ENCODE assay signal across 10 mouse cellular contexts in the genomic region with DNA sequence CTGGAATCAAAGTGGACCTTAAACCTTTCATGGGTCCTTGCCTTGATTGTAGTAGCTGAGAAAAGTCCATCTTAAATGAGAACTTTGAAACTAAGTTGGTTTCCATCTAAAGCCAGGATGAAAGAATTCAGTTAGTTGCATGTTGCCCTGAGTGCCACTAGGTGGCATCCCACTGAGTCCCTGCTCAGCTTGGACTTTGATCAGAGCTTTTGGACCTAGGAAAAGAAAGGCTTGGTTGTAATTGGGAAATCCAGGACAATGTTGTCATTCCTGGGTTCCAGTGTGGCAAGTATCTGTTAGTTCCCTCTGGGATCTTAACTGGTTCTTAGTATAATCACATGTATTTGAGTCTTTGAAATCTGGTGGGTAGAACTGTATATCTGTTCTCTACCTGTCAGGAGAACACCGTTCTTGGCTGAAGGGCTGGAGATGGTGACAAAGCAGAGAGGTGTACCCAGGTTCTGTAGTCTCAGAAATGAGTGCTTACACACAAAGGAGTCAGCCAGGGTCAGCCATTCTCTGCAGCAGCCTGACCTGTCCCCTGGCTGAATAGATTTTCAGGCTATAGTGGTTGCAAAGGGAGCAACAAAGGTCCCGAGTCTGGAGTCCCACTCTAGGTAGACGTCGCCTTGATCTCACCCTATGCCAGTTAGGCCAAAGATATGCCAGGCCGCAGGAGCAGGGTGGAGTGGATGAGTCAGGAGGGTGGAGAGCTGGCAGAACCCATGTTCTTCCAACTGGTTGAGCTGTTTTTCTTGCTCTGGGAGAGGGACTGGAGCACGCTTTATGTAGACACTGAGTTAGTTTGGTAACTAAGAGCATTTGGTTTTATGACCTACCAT. TPM values are rescaled to one million over a fixed set of nuclear protein-coding genes. Genes with fewer than 3 reads are reported as not detected.
DNase-seq lines count a peak whose midpoint lies in the region; ATAC-seq and TF ChIP-seq lines count a peak whose summit lies in the region.
"Had no signal": no experiment of that assay in that cellular context is flagged by ENCODE, and none has a peak within 500 bp of the region (broad histone marks: within the 10 kb centered on the region; RNA-seq: fewer than 3 reads in every experiment).

No protein-coding gene starts in this region.

- no peaks in the 10 kb centered on the region for H3K9me3 ChIP-seq in forebrain, embryonic 15.5 days
- no peaks in the 10 kb centered on the region for H3K9me3 ChIP-seq in neural tube, embryonic 15.5 days (replicated peaks)
- H3K9me3 ChIP-seq: heart, embryonic 13.5 days had no signal

- intact Hi-C loops in heart, adult 2 months (cut with DNase I), result loop anchor here (2.0 kb wide), 1 partner anchor 35 kb away; no protein-coding TSS in a partner anchor

- TF ChIP-seq EP300 in heart, adult 2 months (IDR thresholded peaks at IDR 0.05; ENCODE audit: insufficient read depth, low read depth, low read length), result no peak

- no peak overlapping the region for H3K9ac ChIP-seq in heart, adult 2 months (ENCODE audit: low read depth, low read length)
- H3K9ac ChIP-seq in forebrain, embryonic 15.5 days (replicated peaks), result no peak overlapping the region
- H3K9ac ChIP-seq in neural tube, embryonic 15.5 days (replicated peaks), result no peak overlapping the region
- H3K9ac ChIP-seq: heart, embryonic 13.5 days had no signal

- no peak overlapping the region for H3K27ac ChIP-seq in spleen, adult 2 months (ENCODE audit: insufficient read depth, low read length)
- peak overlapping the region; percentile 8; the same call in 1 of the 2 replicates for H3K27ac ChIP-seq in heart, adult 2 months
- no peak overlapping the region for H3K27ac ChIP-seq in forebrain, embryonic 15.5 days (replicated peaks)
- H3K27ac ChIP-seq in neural tube, embryonic 15.5 days (replicated peaks), result no peak overlapping the region
- H3K27ac ChIP-seq: heart, embryonic 13.5 days had no signal

- WGBS in spleen, adult 2 months, result 90% methylated on average over 6 of the region's 6 CpGs
- 87% methylated on average over 6 of the region's 6 CpGs for WGBS in heart, adult 2 months
- WGBS in lung, adult 2 months, result 76% methylated on average over 6 of the region's 6 CpGs
- WGBS in forebrain, embryonic 15.5 days, result 95% methylated on average over 6 of the region's 6 CpGs
- 91% methylated on average over 6 of the region's 6 CpGs for WGBS in neural tube, embryonic 15.5 days

- peak; percentile 18 for DNase-seq in adrenal gland, postnatal 10 days
- no peak for DNase-seq in adrenal gland, postnatal 4 days (ENCODE audit: low spot score in 2 of 2)
- no peak for DNase-seq in spleen, adult 2 months (ENCODE audit: low read depth in 1 of 2, low spot score in 2 of 2)
- DNase-seq in spleen, adult 18-20 months, result no peak
- DNase-seq in heart, adult 2 months, result peak in 1 of 2 experiments; percentile 28
- DNase-seq in lung, adult 2 months, result no peak

- H3K4me1 ChIP-seq in spleen, adult 2 months (ENCODE audit: control insufficient read depth, insufficient read depth, insufficient read length), result no peaks in the 10 kb centered on the region
- no peaks in the 10 kb centered on the region; the same call in 1 of the 2 replicates for H3K4me1 ChIP-seq in heart, adult 2 months (ENCODE audit: control insufficient read depth, insufficient read depth, low read length)
- peaks cover 4% of the 10 kb centered on the region for H3K4me1 ChIP-seq in lung, adult 2 months (ENCODE audit: control insufficient read depth, insufficient read depth, low read length)
- H3K4me1 ChIP-seq in forebrain, embryonic 15.5 days, result no peaks in the 10 kb centered on the region
- H3K4me1 ChIP-seq in neural tube, embryonic 15.5 days, result no peaks in the 10 kb centered on the region
- H3K4me1 ChIP-seq: heart, embryonic 13.5 days had no signal

- no peak overlapping the region for H3K4me2 ChIP-seq in forebrain, embryonic 15.5 days (replicated peaks)
- H3K4me2 ChIP-seq in neural tube, embryonic 15.5 days, result no peak overlapping the region
- H3K4me2 ChIP-seq: heart, embryonic 13.5 days had no signal

- no peak overlapping the region for H3K4me3 ChIP-seq in spleen, adult 2 months (ENCODE audit: extremely low read depth, insufficient read depth, insufficient read length)
- no peak overlapping the region for H3K4me3 ChIP-seq in heart, adult 2 months
- no peak overlapping the region for H3K4me3 ChIP-seq in lung, adult 2 months (replicated peaks; ENCODE audit: extremely low read depth, low read depth, low read length)
- H3K4me3 ChIP-seq in forebrain, embryonic 15.5 days, result no peak overlapping the region
- H3K4me3 ChIP-seq in neural tube, embryonic 15.5 days (replicated peaks), result no peak overlapping the region
- H3K4me3 ChIP-seq: heart, embryonic 13.5 days had no signal

- H3K27me3 ChIP-seq in spleen, adult 2 months (ENCODE audit: control insufficient read depth, insufficient read depth, low read length), result no peaks in the 10 kb centered on the region
- H3K27me3 ChIP-seq in heart, adult 2 months (ENCODE audit: control insufficient read depth, insufficient read depth, low read length), result no peaks in the 10 kb centered on the region
- H3K27me3 ChIP-seq in forebrain, embryonic 15.5 days, result no peaks in the 10 kb centered on the region
- no peaks in the 10 kb centered on the region for H3K27me3 ChIP-seq in neural tube, embryonic 15.5 days (replicated peaks)
- H3K27me3 ChIP-seq: heart, embryonic 13.5 days had no signal

- H3K79me2 ChIP-seq in heart, adult 2 months (replicated peaks; ENCODE audit: control insufficient read depth, insufficient read depth, low read length), result no peaks in the 10 kb centered on the region

- TF ChIP-seq POLR2A in spleen, adult 2 months (IDR thresholded peaks at IDR 0.05; ENCODE audit: low read depth, low read length), result no peak
- no peak for TF ChIP-seq POLR2A in heart, adult 2 months (IDR thresholded peaks at IDR 0.05; ENCODE audit: insufficient read depth, low read depth, low read length)
- no peak for TF ChIP-seq POLR2A in lung, adult 2 months (IDR thresholded peaks at IDR 0.05; ENCODE audit: borderline replicate concordance, extremely low read depth, low read depth, low read length)

- TF ChIP-seq CTCF in spleen, adult 2 months (IDR thresholded peaks at IDR 0.05; ENCODE audit: extremely low read depth, insufficient read depth, insufficient read length, insufficient replicate concordance), result peak; percentile 59; the same call in 1 of the 2 replicates
- TF ChIP-seq CTCF in heart, adult 2 months (IDR thresholded peaks at IDR 0.05), result peak; percentile 91
- peak; percentile 82 for TF ChIP-seq CTCF in lung, adult 2 months (IDR thresholded peaks at IDR 0.05; ENCODE audit: insufficient read depth, low read length)

- H3K36me3 ChIP-seq in spleen, adult 2 months (ENCODE audit: control insufficient read depth, insufficient read depth, low read length), result peaks cover 13% of the 10 kb centered on the region
- no peaks in the 10 kb centered on the region; the same call in 1 of the 2 replicates for H3K36me3 ChIP-seq in heart, adult 2 months (ENCODE audit: control insufficient read depth, insufficient read depth, low read length)
- peaks cover 59% of the 10 kb centered on the region for H3K36me3 ChIP-seq in forebrain, embryonic 15.5 days
- H3K36me3 ChIP-seq in neural tube, embryonic 15.5 days, result peaks cover 64% of the 10 kb centered on the region

- no peak for ATAC-seq in forebrain, embryonic 15.5 days (replicated peaks)
- ATAC-seq in neural tube, embryonic 15.5 days (ENCODE audit: low FRiP score), result no peak

RNA-seq across cellular contexts. Expression of gene Exosc7, which starts 10.8 kb away (rescaled TPM):
- 10 to 100 TPM; 40.7 to 44.3 TPM for total RNA-seq in adrenal gland, postnatal 10 days (2021)
- 10 to 100 TPM; 55.3 to 60.2 TPM for total RNA-seq in adrenal gland, postnatal 4 days (2021)
- 15.2 and 17.3 TPM in 2 replicates for polyA plus RNA-seq in spleen, adult 2 months (2012; rRNA removed)
- total RNA-seq in heart, adult 2 months (2021), result 10 to 100 TPM; 26.7 to 27.9 TPM
- 19.8 and 34.5 TPM in 2 replicates for polyA plus RNA-seq in heart, adult 2 months (2012; rRNA removed)
- polyA plus RNA-seq in lung, adult 2 months (2012; rRNA removed), result 57.4 and 80.6 TPM in 2 replicates
- polyA plus RNA-seq in forebrain, embryonic 15.5 days (2015; fragmentation: Nextera tagmentation; extraction: Ambion mirVana), result 92.6 and 98.2 TPM in 2 replicates
- polyA plus RNA-seq in neural tube, embryonic 15.5 days (2015; fragmentation: Nextera tagmentation; extraction: Ambion mirVana), result 77.1 and 94.0 TPM in 2 replicates

RNA-seq across cellular contexts. Expression of gene Zdhhc3, which starts 10.8 kb away (rescaled TPM):
- 10 to 100 TPM; 54.8 to 61.9 TPM for total RNA-seq in adrenal gland, postnatal 10 days (2021)
- total RNA-seq in adrenal gland, postnatal 4 days (2021), result 10 to 100 TPM; 77.9 to 81.1 TPM
- polyA plus RNA-seq in spleen, adult 2 months (2012; rRNA removed), result 72.9 and 148 TPM in 2 replicates
- 10 to 100 TPM; 36.7 to 42.8 TPM for total RNA-seq in heart, adult 2 months (2021)
- 57.8 and 66.2 TPM in 2 replicates for polyA plus RNA-seq in heart, adult 2 months (2012; rRNA removed)
- 253 and 404 TPM in 2 replicates for polyA plus RNA-seq in lung, adult 2 months (2012; rRNA removed)
- 80.8 and 81.0 TPM in 2 replicates for polyA plus RNA-seq in forebrain, embryonic 15.5 days (2015; fragmentation: Nextera tagmentation; extraction: Ambion mirVana)
- 81.3 and 84.7 TPM in 2 replicates for polyA plus RNA-seq in neural tube, embryonic 15.5 days (2015; fragmentation: Nextera tagmentation; extraction: Ambion mirVana)

RNA-seq across cellular contexts. Expression of gene Clec3b, which starts 27.0 kb away (rescaled TPM):
- total RNA-seq in adrenal gland, postnatal 10 days (2021), result 10 to 100 TPM; 51.8 to 56.9 TPM
- total RNA-seq in adrenal gland, postnatal 4 days (2021), result 10 to 100 TPM; 37.2 to 44.0 TPM
- polyA plus RNA-seq in spleen, adult 2 months (2012; rRNA removed), result 3.4 and 4.6 TPM in 2 replicates
- total RNA-seq in heart, adult 2 months (2021), result 10 to 100 TPM; 47.0 to 71.1 TPM
- 60.6 and 62.3 TPM in 2 replicates for polyA plus RNA-seq in heart, adult 2 months (2012; rRNA removed)
- 151 and 180 TPM in 2 replicates for polyA plus RNA-seq in lung, adult 2 months (2012; rRNA removed)
- polyA plus RNA-seq in forebrain, embryonic 15.5 days (2015; fragmentation: Nextera tagmentation; extraction: Ambion mirVana), result 0.32 and 0.98 TPM in 2 replicates
- 3.5 and 4.2 TPM in 2 replicates for polyA plus RNA-seq in neural tube, embryonic 15.5 days (2015; fragmentation: Nextera tagmentation; extraction: Ambion mirVana)
- total RNA-seq: ES-E14 had no signal

Comparison
In these comparisons a context has a peak if more than half of its experiments do, and no peak if none do; other contexts are left out.
1. RNA of gene Clec3b, which starts 27.0 kb away (polyA plus RNA-seq): 151 to 180 TPM in lung, adult 2 months and 60.6 to 62.3 TPM in heart, adult 2 months; 3.4 to 4.6 TPM in spleen, adult 2 months, 3.5 to 4.2 TPM in neural tube, embryonic 15.5 days and 0.32 to 0.98 TPM in forebrain, embryonic 15.5 days; every median in the first group is over 10 times any median in the second.
2. Peak in every context shown above with its lines, with median percentiles within 50 percentile points of each other: CTCF ChIP-seq.